Mouse (Mus musculus) gastrocnemius, postnatal 14 days (tissue): Measurements from ENCODE around the gene Kbtbd6. TPM values are rescaled to one million over a fixed set of nuclear protein-coding genes. Genes with fewer than 3 reads are reported as not detected.
A peak's percentile ranks its signal among the peaks of the same experiment; 100 is the strongest.
"Not testable (repeated sequence)": the region's sequence is repeated elsewhere in the genome, so short reads cannot be mapped to it uniquely, and the experiment has no call there.

Experiments
- DNase-seq: peaks from one replicate; pipeline ENCODE4 v3.0.0; 2021; ENCODE audit warnings: mixed read lengths
- intact Hi-C: fragments of 180-260 bp; cut with DNase I; formaldehyde crosslinking; loops from one replicate; pipeline ENCODE4 v1.15.1; 2025; ENCODE audit warnings: low total_unique reads
- long read RNA-seq, 2 experiments: library from polyadenylated mRNA; stranded (forward); transcript quantifications; one replicate each; pipeline ENCODE4 v2.0.0; 2021
- total RNA-seq, 2 experiments: library from RNA; stranded (reverse); gene quantifications; 2 replicates each; pipeline ENCODE4 v1.2.3; 2021

The Kbtbd6 gene
- total RNA-seq, result under 1 TPM; 0.18 TPM
- long read RNA-seq, experiment 1, result 0 reads
- long read RNA-seq, experiment 2, result 0 reads

DNA sequence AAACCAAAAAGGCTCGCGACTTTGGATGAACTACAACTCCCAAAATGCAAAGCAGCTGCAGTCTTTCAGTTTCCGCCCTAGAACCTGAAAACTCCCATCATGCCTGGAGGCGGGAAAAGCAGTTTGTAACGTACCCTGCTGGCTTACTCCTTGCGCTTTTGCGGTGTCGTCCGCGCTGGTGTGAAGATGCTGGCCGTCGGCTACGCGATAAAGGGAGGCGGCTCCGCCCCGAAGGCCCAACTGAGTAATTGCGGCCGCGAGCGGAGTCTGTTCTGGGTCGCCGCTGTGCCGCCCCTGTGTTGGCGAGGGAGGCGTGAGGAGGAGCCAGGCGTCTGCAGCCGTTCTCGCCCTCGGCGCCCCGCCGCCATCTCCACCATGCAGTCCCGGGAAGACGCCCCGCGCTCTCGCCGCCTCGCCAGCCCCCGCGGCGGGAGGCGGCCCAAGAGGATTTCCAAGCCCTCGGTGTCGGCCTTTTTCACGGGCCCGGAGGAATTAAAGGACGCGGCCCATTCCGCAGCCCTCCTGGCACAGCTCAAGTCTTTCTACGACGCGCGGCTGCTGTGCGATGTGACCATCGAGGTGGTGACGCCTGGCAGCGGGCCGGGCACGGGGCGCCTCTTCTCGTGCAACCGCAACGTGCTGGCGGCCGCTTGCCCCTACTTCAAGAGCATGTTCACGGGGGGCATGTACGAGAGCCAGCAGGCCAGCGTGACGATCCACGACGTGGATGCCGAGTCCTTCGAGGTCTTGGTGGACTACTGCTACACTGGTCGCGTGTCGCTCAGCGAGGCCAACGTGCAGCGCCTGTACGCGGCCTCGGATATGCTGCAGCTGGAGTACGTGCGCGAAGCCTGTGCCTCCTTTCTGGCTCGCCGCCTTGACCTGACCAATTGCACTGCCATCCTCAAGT is at the start of gene Kbtbd6:
Gene Kbtbd6, plus strand, starts transcription at position 155 of the 910 bp plus-strand sequence.
- peak; percentile 78 for DNase-seq
- intact Hi-C loops, result not testable (repeated sequence)

DNA sequence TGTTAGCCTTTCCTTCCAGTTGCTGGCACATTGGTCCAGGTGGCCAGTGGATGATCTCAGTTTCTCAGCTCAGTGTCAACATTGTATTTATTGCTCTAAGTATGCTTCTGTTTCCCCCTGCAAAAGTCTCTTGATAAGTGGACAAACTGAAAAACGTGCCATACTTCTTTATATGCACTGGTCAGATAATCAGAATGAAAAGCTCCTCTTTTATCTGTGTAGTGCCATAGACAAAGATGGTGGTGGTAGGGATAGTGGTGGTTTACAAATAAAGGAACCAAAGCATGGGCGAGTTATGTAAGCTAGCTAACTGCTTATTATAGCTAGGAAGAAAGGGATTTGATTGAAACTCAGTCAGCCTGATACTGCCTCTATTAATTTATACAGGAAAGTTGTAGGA is 44.0 kb upstream of the Kbtbd6 start:
- intact Hi-C loops, result no loop called here
- DNase-seq, result no peak

- no peak for DNase-seq
- intact Hi-C loops, result no loop called here
Measured at GRCm38 (mm10) chr14:79409278-79409830, 42.3 kb upstream of the Kbtbd6 start.

- DNase-seq, result no peak
- intact Hi-C loops, result loop anchor here (10.0 kb wide), 1 partner anchor 54 kb away; no protein-coding TSS in a partner anchor
Measured at GRCm38 (mm10) chr14:79410662-79411061, 41.0 kb upstream of the Kbtbd6 start.

DNA sequence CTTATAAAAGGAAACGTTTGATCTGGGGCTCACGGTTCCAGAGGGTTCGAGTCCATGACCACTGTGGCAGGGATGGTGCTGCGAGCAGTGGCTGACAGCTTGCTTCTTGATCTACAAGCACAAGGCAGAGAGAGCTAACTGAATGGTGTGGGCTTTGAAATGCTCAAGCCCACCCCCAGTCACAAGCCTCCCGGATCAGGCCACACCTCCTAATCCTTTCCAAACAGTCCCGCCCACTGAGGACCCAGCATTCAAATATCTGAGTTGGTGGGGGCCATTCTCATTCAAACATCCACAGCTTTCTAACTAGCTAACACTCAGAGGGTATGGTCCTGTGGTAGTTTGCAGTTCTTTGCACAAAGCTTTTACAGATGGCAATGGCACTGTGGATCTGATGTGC is 38.5 kb upstream of the Kbtbd6 start:
- no peak for DNase-seq
- intact Hi-C loops, result loop anchor here (10.0 kb wide), 1 partner anchor 52 kb away; no protein-coding TSS in a partner anchor

DNA sequence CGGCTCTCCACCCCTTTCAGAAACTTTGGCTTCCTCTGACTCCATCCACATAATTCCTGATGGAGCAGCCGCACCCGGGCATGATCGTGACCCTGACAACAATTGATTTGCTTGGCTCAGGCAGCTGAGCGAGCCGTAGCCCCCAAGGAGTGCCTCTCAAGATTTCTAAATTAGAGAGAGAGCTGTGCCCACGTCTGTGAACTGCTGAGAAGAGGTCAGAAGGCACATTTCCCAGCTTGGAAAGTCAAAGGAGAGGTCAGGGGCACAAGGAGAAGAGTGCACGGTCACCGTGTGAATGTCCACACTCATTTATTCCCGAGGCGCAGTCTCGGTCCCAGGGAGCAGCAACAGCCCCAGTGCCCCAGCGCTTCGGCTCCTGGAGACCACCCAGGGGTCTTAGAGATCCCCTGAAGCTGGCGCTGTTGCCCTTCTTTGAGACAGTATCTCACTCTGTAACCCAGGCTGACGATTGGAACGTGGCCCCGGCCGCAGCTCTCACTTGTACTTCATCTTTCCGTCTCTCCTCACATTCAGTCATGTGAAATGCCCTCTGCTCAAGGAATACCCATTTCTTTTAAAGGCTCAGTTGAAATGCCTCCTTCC is 31.5 kb upstream of the Kbtbd6 start:
- no peak for DNase-seq
- intact Hi-C loops, result no loop called here

- DNase-seq, result peak; percentile 94
- intact Hi-C loops, result no loop called here
Measured at GRCm38 (mm10) chr14:79425979-79426729, 25.5 kb upstream of the Kbtbd6 start, which contains the start of gene Kbtbd7. Kbtbd7 (plus strand) TSS chr14:79426511.

- intact Hi-C loops, DNase-seq: not testable (repeated sequence)
Measured at GRCm38 (mm10) chr14:79426730-79427365, 24.8 kb upstream of the Kbtbd6 start.

DNA sequence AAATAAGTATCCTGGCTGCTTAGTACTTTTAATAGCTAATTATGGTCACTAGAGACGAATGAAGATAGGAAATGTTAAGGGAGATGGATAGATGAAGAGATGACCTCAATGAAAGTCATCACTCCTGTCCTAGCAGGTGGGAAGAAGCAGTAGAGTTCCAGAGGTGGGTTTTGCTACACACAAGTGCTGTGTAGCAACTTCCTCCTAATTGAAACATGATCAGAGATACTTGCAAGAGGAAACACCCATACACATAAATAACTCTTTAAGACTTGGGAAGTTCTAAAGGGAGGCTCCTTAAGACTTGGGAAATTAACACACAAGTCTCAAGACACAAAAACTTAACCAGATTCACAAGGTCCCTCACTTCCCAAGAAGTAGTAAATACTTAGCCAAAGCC is 17.6 kb upstream of the Kbtbd6 start:
- intact Hi-C loops, result no loop called here
- no peak for DNase-seq

- DNase-seq, result no peak
- intact Hi-C loops, result no loop called here
Measured at GRCm38 (mm10) chr14:79440655-79441054, 11.0 kb upstream of the Kbtbd6 start.

- intact Hi-C loops, result no loop called here
- no peak for DNase-seq
Measured at GRCm38 (mm10) chr14:79441441-79441840, 10.2 kb upstream of the Kbtbd6 start.

DNA sequence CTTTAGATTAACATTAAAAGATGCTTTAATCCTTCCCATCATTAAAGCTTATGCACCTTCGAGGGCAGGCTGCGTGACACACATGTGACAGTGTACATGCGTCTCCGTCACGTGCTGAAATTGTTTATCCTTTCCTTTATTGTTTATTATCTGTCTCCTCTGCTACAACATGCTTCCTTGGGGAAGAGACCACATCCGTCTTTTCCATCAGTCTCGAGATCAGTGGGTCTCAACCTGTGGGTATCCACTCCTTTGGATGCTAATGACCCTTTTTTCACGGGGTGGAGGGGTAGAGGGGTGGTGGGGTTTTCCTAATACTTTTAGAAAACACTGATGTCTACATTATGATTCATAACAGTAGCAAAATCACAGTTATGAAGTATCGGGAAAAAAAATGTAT is 7.0 kb upstream of the Kbtbd6 start:
- no peak for DNase-seq
- intact Hi-C loops, result no loop called here

DNA sequence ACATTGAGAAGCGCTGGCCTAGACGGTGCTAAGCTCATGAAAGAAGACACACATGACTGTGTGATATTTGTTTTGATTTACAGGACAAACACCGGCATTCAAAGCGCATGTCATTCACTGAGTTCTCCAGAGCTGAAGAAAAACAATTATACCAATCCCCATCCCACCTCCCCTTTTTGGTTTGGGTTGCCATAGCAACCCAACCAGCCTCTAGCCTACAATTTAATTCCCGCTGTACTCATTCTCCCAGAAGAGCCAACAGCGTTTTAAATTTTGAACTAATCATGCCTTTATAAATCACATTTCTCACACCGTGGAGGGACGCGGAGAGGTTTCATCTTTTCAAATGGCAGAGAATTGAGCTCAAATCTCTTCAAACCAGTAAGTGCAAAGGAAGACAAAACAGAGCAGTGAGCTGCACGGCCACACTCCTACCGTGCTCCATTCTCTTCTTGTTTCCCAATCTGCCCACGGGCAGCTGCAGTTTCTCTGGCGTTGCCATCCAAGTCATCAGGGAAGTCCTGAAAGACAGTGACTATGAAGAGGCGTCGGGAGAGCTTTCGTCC is 6.5 kb upstream of the Kbtbd6 start:
- DNase-seq, result no peak
- intact Hi-C loops, result no loop called here

GRCm38 (mm10) chr14:79452591-79452934 is 928 bp downstream of the Kbtbd6 start:
- intact Hi-C loops, DNase-seq: not testable (repeated sequence)

DNA sequence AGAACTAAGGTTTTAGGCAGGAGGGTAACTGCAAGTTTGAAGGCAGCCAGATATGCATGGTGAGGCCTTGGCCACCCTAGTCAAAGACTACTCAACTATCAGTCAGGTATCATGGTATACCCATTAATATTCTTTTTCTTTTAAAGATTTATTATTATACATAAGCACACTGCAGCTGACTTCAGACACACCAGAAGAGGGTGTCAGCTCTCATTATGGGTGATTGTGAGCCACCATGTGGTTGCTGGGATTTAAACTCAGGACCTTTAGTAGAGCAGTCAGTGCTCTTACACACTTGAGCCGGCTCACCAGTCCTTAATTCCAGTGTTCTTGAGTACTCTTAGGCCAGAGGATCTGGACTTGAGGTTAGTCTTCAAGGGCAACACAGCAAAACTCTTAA is 8.8 kb downstream of the Kbtbd6 start:
- intact Hi-C loops, result loop anchor here (10.0 kb wide), 1 partner anchor 46 kb away; no protein-coding TSS in a partner anchor

DNA sequence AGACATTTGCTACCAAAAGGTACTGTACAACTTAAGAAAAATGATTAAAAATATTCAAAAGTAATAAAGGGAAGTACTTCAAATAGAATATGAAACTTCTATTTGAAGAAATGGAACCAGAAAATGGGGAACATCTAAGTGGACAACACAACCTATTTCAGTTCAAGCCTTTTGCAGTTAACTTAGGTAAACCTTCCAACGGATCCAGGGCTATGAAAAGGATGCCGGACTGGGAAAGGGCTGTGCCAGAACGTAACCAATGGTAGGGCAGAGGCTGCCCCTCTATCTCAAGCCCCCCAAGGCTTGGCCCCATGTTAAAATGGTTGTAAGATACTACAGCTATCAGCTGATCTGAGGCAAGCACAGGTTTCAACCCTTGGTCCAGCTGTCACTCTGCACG is 9.4 kb downstream of the Kbtbd6 start:
- intact Hi-C loops, result loop anchor here (10.0 kb wide), 1 partner anchor 46 kb away; no protein-coding TSS in a partner anchor
- no peak for DNase-seq

More for the DNA sequence above, 8.8 kb downstream of the Kbtbd6 start:
- DNase-seq, result no peak

GRCm38 (mm10) chr14:79465623-79466022 is 14.0 kb downstream of the Kbtbd6 start:
- no peak for DNase-seq
- intact Hi-C loops, result loop anchor here (10.0 kb wide), 1 partner anchor 51 kb away; no protein-coding TSS in a partner anchor

GRCm38 (mm10) chr14:79467621-79468020 is 16.0 kb downstream of the Kbtbd6 start:
- intact Hi-C loops, result loop anchor here (10.0 kb wide), 1 partner anchor 53 kb away; no protein-coding TSS in a partner anchor
- peak; percentile 56 for DNase-seq

GRCm38 (mm10) chr14:79473384-79473783 is 21.7 kb downstream of the Kbtbd6 start:
- intact Hi-C loops, result no loop called here
- DNase-seq, result no peak
